Mouse (Mus musculus): ENCODE measurements around the gene Ccdc153.

Gene Ccdc153

GRCm38 (mm10) chr9:44240399-44240798, at the start of gene Ccdc153:
Gene Ccdc153, plus strand, starts transcription at chr9:44240676.
- in situ Hi-C loops (cut with MboI, MseI), result loop anchor here (5.0 kb wide), 3 partner anchors 33 to 117 kb away; no protein-coding TSS in a partner anchor

- in situ Hi-C loops (cut with MboI, MseI), result no loop called here
Measured at GRCm38 (mm10) chr9:44191166-44191565, 49.3 kb upstream of the Ccdc153 start.

DNA sequence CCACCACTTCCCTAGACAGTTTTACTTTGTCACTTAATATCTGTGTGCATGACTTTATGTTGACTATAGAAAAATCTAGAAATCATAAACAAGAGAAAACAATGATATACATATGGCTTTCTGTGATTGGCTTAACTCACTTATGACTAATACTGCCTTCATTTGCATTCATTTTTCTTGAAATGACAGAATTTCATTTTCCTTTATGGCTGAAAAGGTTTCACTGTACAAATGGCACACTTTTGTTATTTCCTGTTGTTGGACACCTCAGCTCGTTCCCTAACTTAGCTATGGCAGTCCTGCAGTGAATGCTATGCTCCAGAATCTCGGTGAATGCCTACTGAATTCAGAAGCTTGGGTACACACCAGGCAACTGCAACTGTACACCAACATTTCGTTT, 48.2 kb upstream of the Ccdc153 start:
- in situ Hi-C loops (cut with MboI, MseI), result no loop called here

GRCm38 (mm10) chr9:44192794-44193193, 47.7 kb upstream of the Ccdc153 start:
- in situ Hi-C loops (cut with MboI, MseI), result no loop called here

GRCm38 (mm10) chr9:44194000-44194399, 46.5 kb upstream of the Ccdc153 start:
- in situ Hi-C loops (cut with MboI, MseI), result no loop called here

GRCm38 (mm10) chr9:44196354-44196753, 44.1 kb upstream of the Ccdc153 start:
- in situ Hi-C loops (cut with MboI, MseI), result no loop called here

GRCm38 (mm10) chr9:44199166-44199565, 41.3 kb upstream of the Ccdc153 start:
- in situ Hi-C loops (cut with MboI, MseI), result no loop called here

- in situ Hi-C loops (cut with MboI, MseI), result no loop called here
Measured at GRCm38 (mm10) chr9:44199580-44199979, 40.9 kb upstream of the Ccdc153 start.

GRCm38 (mm10) chr9:44200458-44200857, 40.0 kb upstream of the Ccdc153 start:
- in situ Hi-C loops (cut with MboI, MseI), result no loop called here

DNA sequence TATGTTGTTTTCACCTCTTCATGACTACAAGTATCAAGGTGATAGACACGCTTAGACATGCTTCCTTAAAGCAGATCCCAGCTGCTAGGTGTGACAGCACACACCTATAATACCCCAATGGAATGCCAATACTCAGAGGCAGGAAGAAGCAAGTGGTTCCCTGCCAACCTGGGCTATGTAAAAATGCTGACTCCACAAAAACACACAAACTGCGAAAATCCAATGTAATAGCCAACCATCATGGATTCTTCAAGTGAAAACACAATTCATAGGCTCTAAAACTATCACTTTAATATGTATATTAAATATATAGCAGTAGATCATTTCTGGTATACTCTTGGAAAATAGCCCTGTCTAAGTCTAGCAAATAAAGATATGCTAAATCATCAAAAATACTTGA, 32.6 kb upstream of the Ccdc153 start:
- in situ Hi-C loops (cut with MboI, MseI), result loop anchor here in 1 of 2 experiments (5.0 kb wide), 1 partner anchor 34 kb away; the partner anchor contains the start of gene Ccdc153

GRCm38 (mm10) chr9:44209416-44209815, 31.1 kb upstream of the Ccdc153 start:
- in situ Hi-C loops (cut with MboI, MseI), result loop anchor here in 1 of 2 experiments (5.0 kb wide), 1 partner anchor 33 kb away; the partner anchor contains the start of gene Ccdc153

DNA sequence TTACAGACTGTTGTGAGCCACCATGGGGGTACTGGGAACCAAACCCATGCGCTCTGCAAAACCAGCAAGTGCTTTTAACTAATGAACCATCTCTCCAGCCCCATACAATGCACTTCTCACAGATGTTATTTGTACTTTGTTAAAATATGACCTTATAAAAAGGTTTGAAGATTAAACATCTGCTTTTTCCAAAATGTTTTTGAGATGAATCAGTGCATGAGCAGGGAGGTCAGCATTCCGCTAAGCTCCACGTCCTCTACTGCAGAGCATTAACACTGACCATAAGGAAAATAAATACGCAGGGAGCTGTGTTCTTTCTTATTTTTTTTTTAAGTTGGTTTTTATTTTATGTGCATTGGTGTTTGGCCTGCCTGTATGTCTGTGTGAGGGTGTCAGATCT, 28.1 kb upstream of the Ccdc153 start:
- in situ Hi-C loops (cut with MboI, MseI), result no loop called here

DNA sequence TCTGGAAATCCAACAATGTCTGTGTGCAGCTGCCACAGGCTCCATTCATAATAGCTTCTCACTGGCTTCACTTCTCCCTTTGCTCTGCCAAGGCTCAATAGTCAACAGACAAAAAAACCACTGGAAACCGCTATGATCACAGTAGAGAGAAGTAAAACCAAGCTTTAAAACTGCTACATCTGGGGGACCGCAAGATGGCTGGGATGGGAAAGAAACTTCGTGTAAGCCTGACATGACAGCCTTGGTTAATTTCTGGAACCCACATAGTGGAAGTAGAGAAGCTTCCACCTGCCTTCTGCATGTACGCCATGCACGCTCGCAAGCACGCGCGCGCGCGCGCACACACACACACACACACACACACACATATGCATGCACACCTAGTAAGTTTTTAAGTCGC, 26.9 kb upstream of the Ccdc153 start:
- in situ Hi-C loops (cut with MboI, MseI), result no loop called here

GRCm38 (mm10) chr9:44225993-44226392, 14.5 kb upstream of the Ccdc153 start:
- in situ Hi-C loops (cut with MboI, MseI), result no loop called here

DNA sequence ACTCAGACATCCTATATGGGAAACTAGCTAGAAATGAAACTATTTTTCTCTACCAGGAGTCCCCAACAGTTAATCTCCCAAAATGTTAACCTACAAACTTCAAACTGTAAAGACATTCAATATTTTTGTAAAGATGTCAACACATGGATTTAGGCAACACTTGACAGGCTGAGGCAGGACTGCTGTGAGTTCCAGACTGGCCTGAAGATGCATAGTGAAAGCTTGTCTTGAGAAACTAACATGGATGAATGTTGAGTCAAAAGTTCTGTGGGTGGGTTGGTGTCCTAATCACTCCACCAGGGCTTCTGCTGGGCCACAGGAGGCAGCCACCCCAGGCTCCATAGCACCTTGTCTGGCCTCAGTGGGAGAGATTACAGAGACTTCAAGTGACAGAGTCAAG, 8.9 kb upstream of the Ccdc153 start:
- in situ Hi-C loops (cut with MboI, MseI), result loop anchor here in 1 of 2 experiments (5.0 kb wide), 1 partner anchor 54 kb away; no protein-coding TSS in a partner anchor

- in situ Hi-C loops (cut with MboI, MseI), result loop anchor here in 1 of 2 experiments (5.0 kb wide), 1 partner anchor 56 kb away; no protein-coding TSS in a partner anchor
Measured at GRCm38 (mm10) chr9:44233021-44233801, 7.3 kb upstream of the Ccdc153 start.

- in situ Hi-C loops (cut with MboI, MseI), result loop anchor here in 1 of 2 experiments (5.0 kb wide), 1 partner anchor 57 kb away; no protein-coding TSS in a partner anchor
Measured at GRCm38 (mm10) chr9:44233802-44234478, 6.5 kb upstream of the Ccdc153 start, which contains the start of gene Cbl. Gene Cbl, minus strand, starts transcription at chr9:44234049.

DNA sequence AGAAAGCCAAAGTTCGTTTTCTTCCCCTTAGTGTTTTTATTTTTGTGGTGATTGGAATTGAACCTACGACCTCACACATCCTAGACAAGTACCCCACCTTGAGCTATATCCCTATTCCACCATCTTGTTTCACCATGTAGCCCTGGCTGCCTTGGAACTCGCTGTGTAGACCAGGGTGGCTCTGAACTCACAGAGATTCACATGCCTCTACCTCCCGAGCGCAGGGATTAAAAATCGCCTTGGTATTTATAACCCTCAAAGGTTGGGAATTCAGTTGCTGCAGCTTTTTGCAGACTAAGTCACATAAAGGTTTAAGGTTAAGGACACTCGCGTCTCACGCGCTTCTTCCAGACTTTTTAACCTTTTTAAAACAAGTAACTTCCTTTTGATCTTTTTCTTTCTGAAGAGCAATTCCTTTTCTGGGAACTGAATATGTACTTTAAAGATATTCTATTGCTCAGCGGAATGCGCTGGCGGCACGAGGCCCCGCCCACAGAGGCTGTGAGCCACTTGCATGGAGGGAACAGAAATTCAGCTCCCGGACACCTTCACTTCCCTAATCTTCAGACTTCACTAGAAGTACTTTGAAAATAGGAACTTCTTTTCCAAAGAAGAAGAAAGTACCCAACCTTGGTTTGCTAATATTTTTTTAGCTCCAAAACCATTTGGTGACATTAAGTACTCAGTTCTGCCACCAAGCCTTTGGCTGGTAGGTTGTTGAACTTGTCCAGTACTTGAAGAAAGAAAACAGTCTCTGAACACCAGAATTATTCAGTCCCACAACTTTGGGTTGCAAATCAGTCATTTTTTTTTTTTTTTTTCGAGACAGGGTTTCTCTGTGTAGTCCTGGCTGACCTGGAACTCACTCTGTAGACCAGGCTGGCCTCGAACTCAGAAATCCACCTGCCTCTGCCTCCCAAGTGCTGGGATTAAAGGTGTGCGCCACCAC, 5.7 kb upstream of the Ccdc153 start:
- in situ Hi-C loops (cut with MboI, MseI), result loop anchor here in 1 of 2 experiments (5.0 kb wide), 2 partner anchors 57 to 103 kb away; no protein-coding TSS in a partner anchor

- in situ Hi-C loops (cut with MboI, MseI), result loop anchor here in 1 of 2 experiments (5.0 kb wide), 1 partner anchor 101 kb away; no protein-coding TSS in a partner anchor
Measured at GRCm38 (mm10) chr9:44236601-44237000, 3.9 kb upstream of the Ccdc153 start.

DNA sequence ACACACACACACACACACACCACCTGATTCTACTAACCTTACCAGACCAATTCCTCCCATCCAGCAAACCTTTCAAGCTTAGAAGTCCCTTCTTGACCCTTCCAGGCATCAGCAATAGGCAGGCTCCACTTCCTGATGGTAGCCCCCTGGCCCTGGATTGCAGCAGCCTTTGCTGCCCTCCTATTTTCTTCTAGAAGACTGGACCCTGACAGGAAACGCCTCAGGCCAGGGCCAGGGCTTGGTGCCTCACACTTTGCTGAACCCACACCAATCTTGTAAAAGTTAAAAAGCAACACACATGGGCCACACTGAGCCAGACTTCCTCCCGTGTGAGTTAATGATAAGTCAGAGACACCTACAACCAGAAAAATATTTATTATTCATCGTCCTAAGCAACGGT, 3.3 kb upstream of the Ccdc153 start:
- in situ Hi-C loops (cut with MboI, MseI), result loop anchor here in 1 of 2 experiments (5.0 kb wide), 1 partner anchor 100 kb away; no protein-coding TSS in a partner anchor
